Mouse (Mus musculus) lung, postnatal 10 days (tissue): ENCODE results near the gene CN725425.
A peak's percentile ranks its signal among the peaks of the same experiment; 100 is the strongest.

ENCODE experiments used
- DNase-seq: peaks from one replicate; pipeline ENCODE4 v3.0.0; 2021

The CN725425 gene

GRCm38 (mm10) chr15:91199256-91199905 is at the start of gene CN725425:
CN725425 (plus strand) TSS chr15:91199494.
- no peak for DNase-seq

- peak; percentile 53 for DNase-seq
Measured at GRCm38 (mm10) chr15:91152592-91152991, 46.7 kb upstream of the CN725425 start.

GRCm38 (mm10) chr15:91153311-91153710 is 46.0 kb upstream of the CN725425 start:
- DNase-seq = no peak

- no peak for DNase-seq
Measured at GRCm38 (mm10) chr15:91161153-91161552, 38.1 kb upstream of the CN725425 start.

GRCm38 (mm10) chr15:91163454-91163853 is 35.8 kb upstream of the CN725425 start:
- no peak for DNase-seq

- DNase-seq = peak; percentile 37
Measured at GRCm38 (mm10) chr15:91165021-91165420, 34.3 kb upstream of the CN725425 start.

GRCm38 (mm10) chr15:91167850-91168562 is 31.3 kb upstream of the CN725425 start:
- no peak for DNase-seq

GRCm38 (mm10) chr15:91170602-91171328 is 28.5 kb upstream of the CN725425 start:
- DNase-seq = no peak

GRCm38 (mm10) chr15:91171332-91171731 is 28.0 kb upstream of the CN725425 start:
- DNase-seq = no peak

- peak; percentile 44 for DNase-seq
Measured at GRCm38 (mm10) chr15:91172193-91172592, 27.1 kb upstream of the CN725425 start.

GRCm38 (mm10) chr15:91178656-91179314 is 20.5 kb upstream of the CN725425 start:
- no peak for DNase-seq

GRCm38 (mm10) chr15:91179911-91180622 is 19.2 kb upstream of the CN725425 start:
- no peak for DNase-seq

GRCm38 (mm10) chr15:91186358-91186757 is 12.9 kb upstream of the CN725425 start:
- no peak for DNase-seq

- DNase-seq = no peak
Measured at GRCm38 (mm10) chr15:91190026-91190425, 9.3 kb upstream of the CN725425 start.

- no peak for DNase-seq
Measured at GRCm38 (mm10) chr15:91190519-91191207, 8.6 kb upstream of the CN725425 start.

- DNase-seq = peak; percentile 89
Measured at GRCm38 (mm10) chr15:91191412-91192222, 7.7 kb upstream of the CN725425 start, which contains the start of gene Abcd2. Abcd2 (minus strand) TSS chr15:91191799.

- DNase-seq = no peak
Measured at GRCm38 (mm10) chr15:91192223-91192598, 7.1 kb upstream of the CN725425 start.

GRCm38 (mm10) chr15:91200833-91201232 is 1.5 kb downstream of the CN725425 start:
- DNase-seq = no peak

- no peak for DNase-seq
Measured at GRCm38 (mm10) chr15:91202486-91202885, 3.2 kb downstream of the CN725425 start.

- no peak for DNase-seq
Measured at GRCm38 (mm10) chr15:91203521-91203920, 4.2 kb downstream of the CN725425 start.

- no peak for DNase-seq
Measured at GRCm38 (mm10) chr15:91206518-91206917, 7.2 kb downstream of the CN725425 start.
